Mouse (Mus musculus) lung, postnatal 0 days (tissue): ENCODE results near the gene Eid2. TPM values are rescaled to one million over a fixed set of nuclear protein-coding genes. Genes with fewer than 3 reads are reported as not detected.
"Not testable (repeated sequence)": the region's sequence is repeated elsewhere in the genome, so short reads cannot be mapped to it uniquely, and the experiment has no call there.

Source experiments
- ATAC-seq: fragments of 200-750 bp; cut with Nextera tagmentation; 2 replicates; pipeline ENCODE4 v1.8.0; 2017; ENCODE audit warnings: moderate library complexity
- DNase-seq: peaks from one replicate; pipeline ENCODE4 v3.0.0-alpha.2; 2016; ENCODE audit warnings: low spot score
- H3K27ac ChIP-seq: fragments of 300-500 bp; sonication (generic); 2 replicates; pipeline ENCODE4 v1.5.1; 2014; ENCODE audit warnings: antibody characterized with exemption, mild to moderate bottlenecking, low read length, mixed read lengths
- H3K27me3 ChIP-seq: fragments of 300-500 bp; sonication (generic); replicated peaks from 2 replicates; pipeline ENCODE4 v1.6.1; 2014; ENCODE audit warnings: low read length, mixed read lengths; ENCODE audit not compliant: insufficient read depth
- H3K36me3 ChIP-seq: fragments of 300-500 bp; sonication (generic); 2 replicates; pipeline ENCODE4 v1.6.1; 2014; ENCODE audit warnings: low read length, mixed read lengths; ENCODE audit not compliant: insufficient read depth
- H3K4me1 ChIP-seq: fragments of 300-500 bp; sonication (generic); 2 replicates; pipeline ENCODE4 v1.6.1; 2014; ENCODE audit warnings: antibody characterized with exemption, low read depth, low read length, mixed read lengths; ENCODE audit not compliant: insufficient read depth
- H3K4me2 ChIP-seq: fragments of 300-500 bp; sonication (generic); replicated peaks from 2 replicates; pipeline ENCODE4 v1.6.1; 2014; ENCODE audit warnings: low read depth, mild to moderate bottlenecking, low read length, moderate library complexity, mixed read lengths
- H3K4me3 ChIP-seq: fragments of 300-500 bp; sonication (generic); 2 replicates; pipeline ENCODE4 v1.5.1; 2014; ENCODE audit warnings: low read depth, low read length
- H3K9ac ChIP-seq: fragments of 300-500 bp; sonication (generic); replicated peaks from 2 replicates; pipeline ENCODE4 v1.6.1; 2014; ENCODE audit warnings: low read depth, mild to moderate bottlenecking
- H3K9me3 ChIP-seq: fragments of 300-500 bp; sonication (generic); 2 replicates; pipeline ENCODE4 v1.6.1; 2016; ENCODE audit warnings: low read length, mixed read lengths
- CTCF ChIP-seq: IDR thresholded peaks from 2 replicates; pipeline ENCODE4 v1.5.1; 2016; ENCODE audit warnings: antibody characterized with exemption, mild to moderate bottlenecking
- EP300 ChIP-seq: IDR thresholded peaks from 2 replicates; pipeline ENCODE4 v1.6.1; 2016; ENCODE audit warnings: antibody characterized with exemption, mild to moderate bottlenecking, control low read depth
- WGBS: fragments of 180-500 bp; shearing (Covaris S2); extraction: QIAGEN DNeasy Blood & Tissue Kit; methylation state at CpG from one replicate; pipeline ENCODE4 v1.1.7; 2014; 5-methylcytosine and 5-hydroxymethylcytosine counted together
- polyA plus RNA-seq: library from polyadenylated mRNA; unstranded; fragments of >200 nt; fragmentation: Nextera tagmentation; extraction: Ambion mirVana; gene quantifications from 2 replicates; pipeline ENCODE4 v1.2.1, GENCODE M21; 2015

Gene Eid2
- 3.0 and 4.3 TPM in 2 replicates for polyA plus RNA-seq

DNA sequence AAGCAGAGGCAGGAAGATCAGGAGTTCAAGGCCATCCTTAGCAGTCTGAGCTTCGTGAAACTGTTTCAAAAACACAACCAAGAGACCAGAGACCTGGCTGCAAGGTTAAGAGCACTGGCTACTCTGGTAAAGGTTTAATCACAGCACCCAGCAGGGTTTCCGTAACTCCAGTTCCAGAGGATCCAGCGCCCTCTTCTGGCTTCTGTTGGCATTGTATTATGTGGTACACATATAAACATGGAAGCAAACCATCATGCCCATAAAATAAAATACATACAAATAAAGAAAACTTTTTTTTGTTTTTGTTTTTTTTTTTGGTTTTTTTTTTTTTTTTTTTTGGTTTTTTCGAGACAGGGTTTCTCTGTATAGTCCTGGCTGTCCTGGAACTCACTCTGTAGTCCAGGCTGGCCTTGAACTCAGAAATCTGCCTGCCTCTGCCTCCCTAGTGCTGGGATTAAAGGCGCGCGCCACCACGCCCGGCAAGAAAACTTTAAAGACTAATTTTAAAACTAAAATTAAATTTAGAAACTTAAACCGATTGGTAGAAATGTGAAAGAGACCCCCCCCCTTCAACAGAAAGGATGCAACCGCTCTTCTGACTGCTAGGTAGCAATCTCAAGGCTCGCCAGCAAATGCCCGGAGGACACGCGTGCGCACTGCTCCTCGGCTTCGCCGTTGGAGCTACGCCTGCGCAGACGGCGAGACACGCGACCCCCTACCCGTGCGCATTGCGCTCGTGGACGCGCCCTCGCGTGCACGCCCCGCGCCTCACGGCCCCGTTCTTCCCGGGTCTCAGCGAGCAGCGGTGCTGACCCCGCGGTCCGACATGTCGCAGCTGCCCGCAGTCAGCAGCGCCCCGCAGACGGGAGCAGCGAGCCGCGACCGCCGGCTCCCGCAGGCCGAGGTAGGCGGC is at the start of gene Eid2:
Gene Eid2 (plus strand): TSS at position 753 of the 913 bp plus-strand sequence.
- Histone ChIP-seq H3K4me2 (peak within 1 kb of the TSS; percentile 83), H3K27me3 (no peaks in the 10 kb centered on the region), H3K9ac (peak within 1 kb of the TSS; percentile 70), H3K4me3 (peak within 1 kb of the TSS; percentile 75), H3K36me3 (no peaks in the 10 kb centered on the region), H3K9me3 (no peaks in the 10 kb centered on the region), H3K4me1 (no peaks in the 10 kb centered on the region), H3K27ac (peak within 1 kb of the TSS; percentile 85)
- 8% methylated on average over 48 of the region's 57 CpGs for WGBS
- ATAC-seq (peak; percentile 92), DNase-seq (peak; percentile 88)
- no peak for TF ChIP-seq EP300
- TF ChIP-seq CTCF: 0 out of 2 replicates have a peak, but pooled peaks have one; percentile 8

DNA sequence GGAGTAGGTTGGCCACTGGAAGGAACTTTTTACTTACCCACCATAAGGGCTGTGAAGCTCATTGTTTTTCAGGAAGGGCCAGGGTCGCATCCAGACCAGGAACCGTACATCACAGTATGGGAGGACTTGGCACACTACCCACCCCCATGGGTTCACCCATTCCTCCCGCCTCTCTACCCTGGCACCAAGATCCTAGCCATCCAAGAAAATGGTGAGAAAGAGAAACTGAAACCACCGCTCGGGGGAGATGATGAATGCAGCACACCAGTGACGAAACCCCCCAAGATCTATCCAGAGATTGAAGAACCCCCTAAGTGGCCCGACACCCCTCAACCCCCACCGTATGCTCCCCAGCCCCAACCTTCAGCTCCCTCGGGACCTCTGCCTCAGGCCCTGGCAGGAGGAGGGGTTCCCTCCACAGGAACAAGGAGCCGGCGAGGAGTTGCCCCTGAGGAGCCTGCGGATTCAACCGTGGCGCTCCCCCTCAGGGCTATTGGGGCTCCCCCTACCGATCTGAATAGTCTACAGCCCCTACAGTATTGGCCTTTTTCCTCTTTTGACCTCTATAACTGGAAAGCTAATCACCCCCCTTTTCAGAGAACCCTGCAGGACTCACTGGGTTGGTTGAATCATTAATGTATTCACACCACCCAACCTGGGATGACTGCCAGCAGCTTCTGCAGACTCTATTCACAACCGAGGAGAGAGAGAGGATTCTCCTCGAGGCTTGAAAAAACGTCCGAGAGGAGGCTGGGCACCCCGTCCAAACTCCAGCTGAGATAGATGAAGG is 48.5 kb upstream of the Eid2 start:
- not testable (repeated sequence) for H3K4me2 ChIP-seq, H3K9ac ChIP-seq, DNase-seq, ATAC-seq, H3K4me3 ChIP-seq, H3K4me1 ChIP-seq, H3K9me3 ChIP-seq, H3K27ac ChIP-seq, H3K27me3 ChIP-seq, H3K36me3 ChIP-seq
- WGBS: 82% methylated on average over 18 of the region's 20 CpGs

GRCm38 (mm10) chr7:28226836-28227235 is 40.8 kb upstream of the Eid2 start:
- not testable (repeated sequence) for ATAC-seq, H3K27ac ChIP-seq, H3K4me2 ChIP-seq, H3K27me3 ChIP-seq, H3K36me3 ChIP-seq, H3K9me3 ChIP-seq, H3K4me3 ChIP-seq, H3K9ac ChIP-seq, H3K4me1 ChIP-seq, DNase-seq
- 81% methylated on average over 4 of the region's 4 CpGs for WGBS

DNA sequence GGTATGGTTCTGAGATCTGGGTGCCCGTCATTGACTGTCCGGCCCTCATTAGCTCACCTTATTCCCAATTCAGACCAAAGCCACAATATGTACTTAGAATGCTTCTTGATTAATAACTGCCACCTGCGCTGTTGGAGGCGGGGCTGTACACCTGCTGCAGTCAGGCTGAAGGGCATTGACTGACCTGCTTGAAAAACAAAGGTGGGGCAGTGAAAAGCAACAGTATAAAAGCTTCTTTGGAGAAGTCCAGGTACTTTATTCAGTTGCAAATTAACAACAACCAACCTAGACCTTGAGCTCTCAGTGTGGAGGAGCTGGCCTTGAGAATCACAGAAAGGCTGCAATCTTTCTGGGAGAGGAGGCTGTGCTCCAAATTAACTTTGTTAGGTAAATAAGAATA is 40.3 kb upstream of the Eid2 start:
- H3K4me1 ChIP-seq, H3K4me2 ChIP-seq, ATAC-seq, H3K27ac ChIP-seq, DNase-seq, H3K4me3 ChIP-seq, H3K36me3 ChIP-seq, H3K27me3 ChIP-seq, H3K9me3 ChIP-seq, H3K9ac ChIP-seq: not testable (repeated sequence)
- 88% methylated on average over 4 of the region's 4 CpGs for WGBS

DNA sequence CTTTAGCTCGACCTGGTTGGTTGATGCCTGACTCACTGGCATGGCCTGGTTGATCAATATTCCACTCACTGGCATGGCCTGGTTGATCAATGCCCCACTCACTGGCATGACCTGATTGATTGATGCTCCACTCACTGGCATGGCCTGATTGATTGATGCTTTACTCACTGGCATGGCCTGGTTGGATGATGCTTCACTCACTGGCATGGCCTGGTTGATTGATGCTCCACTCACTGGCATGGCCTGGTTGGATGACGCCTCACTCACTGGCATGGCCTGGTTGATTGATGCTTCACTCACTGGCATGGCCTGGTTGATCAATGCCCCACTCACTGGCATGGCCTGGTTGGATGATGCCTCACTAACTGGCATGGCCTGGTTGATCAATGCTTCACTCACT is 23.7 kb upstream of the Eid2 start:
- not testable (repeated sequence) for H3K4me2 ChIP-seq, H3K27ac ChIP-seq, H3K4me1 ChIP-seq, DNase-seq, ATAC-seq, H3K4me3 ChIP-seq, H3K9ac ChIP-seq, H3K27me3 ChIP-seq, H3K9me3 ChIP-seq, H3K36me3 ChIP-seq
- WGBS: 56% methylated on average over 2 of the region's 2 CpGs

GRCm38 (mm10) chr7:28248957-28249356 is 18.7 kb upstream of the Eid2 start:
- H3K27ac ChIP-seq: no peak overlapping the region
- WGBS: 80% methylated on average over 3 of the region's 3 CpGs
- no peak for ATAC-seq
- H3K27me3 ChIP-seq: no peaks in the 10 kb centered on the region
- no peak overlapping the region for H3K9ac ChIP-seq
- TF ChIP-seq EP300 (no peak), CTCF (no peak)
- H3K36me3 ChIP-seq: no peaks in the 10 kb centered on the region
- DNase-seq: no peak
- H3K4me1 ChIP-seq: no peaks in the 10 kb centered on the region
- no peak overlapping the region for H3K4me2 ChIP-seq
- no peaks in the 10 kb centered on the region for H3K9me3 ChIP-seq
- H3K4me3 ChIP-seq: no peak overlapping the region
